Mouse (Mus musculus) midbrain, embryonic 13.5 days (tissue): ENCODE results near the gene Prss44. TPM values are rescaled to one million over a fixed set of nuclear protein-coding genes. Genes with fewer than 3 reads are reported as not detected.

Experiments used
- polyA plus RNA-seq: library from polyadenylated mRNA; unstranded; fragments of >200 nt; fragmentation: Nextera tagmentation; extraction: Ambion mirVana; gene quantifications from 2 replicates; pipeline ENCODE4 v1.2.1, GENCODE M21; 2015

Prss44 gene
- polyA plus RNA-seq, 1 experiment from 2014 or later: not detected

Other genes with a start within 250 kb of the Prss44 start
- gene Nradd, start 189.5 kb upstream of the Prss44 start, polyA plus RNA-seq: 33.8 and 36.6 TPM in 2 replicates
- gene Nbeal2, start 159.8 kb upstream of the Prss44 start, polyA plus RNA-seq: 2.0 and 3.1 TPM in 2 replicates
- 136 and 140 TPM in 2 replicates for gene Ccdc12, start 157.5 kb upstream of the Prss44 start, polyA plus RNA-seq
- gene Myl3, start 72.1 kb upstream of the Prss44 start, polyA plus RNA-seq: not detected in 2 replicates
- gene Pth1r, start 66.8 kb upstream of the Prss44 start, polyA plus RNA-seq: 9.2 and 11.2 TPM in 2 replicates
- not detected in 2 replicates for gene Prss42, start 15.8 kb upstream of the Prss44 start, polyA plus RNA-seq
- not detected in 2 replicates for gene Prss43, start 12.7 kb downstream of the Prss44 start, polyA plus RNA-seq
- gene Prss45, start 20.6 kb downstream of the Prss44 start, polyA plus RNA-seq: not detected in 2 replicates
- gene Prss46, start 30.5 kb downstream of the Prss44 start, polyA plus RNA-seq: not detected in 2 replicates
- 0.24 TPM in 1 of 2 replicates, not detected in the other for gene Prss50, start 44.0 kb downstream of the Prss44 start, polyA plus RNA-seq
- 0.98 and 1.2 TPM in 2 replicates for gene Als2cl, start 65.9 kb downstream of the Prss44 start, polyA plus RNA-seq
- gene Tmie, start 66.1 kb downstream of the Prss44 start, polyA plus RNA-seq: 0.49 and 0.74 TPM in 2 replicates
- gene Fam240a, start 102.9 kb downstream of the Prss44 start, polyA plus RNA-seq: not detected in 2 replicates
- gene Tdgf1, start 132.2 kb downstream of the Prss44 start, polyA plus RNA-seq: not detected in 2 replicates
- 0.30 and 0.71 TPM in 2 replicates for gene Lrrc2, start 137.6 kb downstream of the Prss44 start, polyA plus RNA-seq
- gene Rtp3, start 176.6 kb downstream of the Prss44 start, polyA plus RNA-seq: not detected in 2 replicates
- 0.54 and 0.61 TPM in 2 replicates for gene Ltf, start 205.3 kb downstream of the Prss44 start, polyA plus RNA-seq
- gene Ccrl2, start 243.5 kb downstream of the Prss44 start, polyA plus RNA-seq: 1.8 and 2.1 TPM in 2 replicates